In genomic region chr1:77412285-77412684, GRCm38 (mm10) we compare ENCODE assay signal across 13 mouse cellular contexts.
A peak's percentile ranks its signal among the peaks of the same experiment; 100 is the strongest.
DNase-seq lines count a peak whose midpoint lies in the region; ATAC-seq and TF ChIP-seq lines count a peak whose summit lies in the region.
"Had no signal": no experiment of that assay in that cellular context is flagged by ENCODE, and none has a peak within 500 bp of the region (broad histone marks: within the 10 kb centered on the region; RNA-seq: fewer than 3 reads in every experiment).

No protein-coding gene starts in this region.

- no peak for TF ChIP-seq CTCF in gastrocnemius, adult 2 months (IDR thresholded peaks at IDR 0.05)

- H3K4me2 ChIP-seq in heart, embryonic 16.5 days (ENCODE audit: low read depth, low read length): 0 out of 2 replicates have a peak overlapping the region, but pooled peaks have one; percentile 10

- H3K27ac ChIP-seq in gastrocnemius, adult 2 months: no peak overlapping the region
- H3K27ac ChIP-seq in heart, embryonic 16.5 days (ENCODE audit: low read length): 0 out of 2 replicates have a peak overlapping the region, but pooled peaks have one; percentile 2
- H3K27ac ChIP-seq: embryonic facial prominence, embryonic 10.5 days; kidney, postnatal 0 days; liver, embryonic 14.5 days had no signal

- H3K36me3 ChIP-seq in heart, embryonic 16.5 days (ENCODE audit: control insufficient read depth, insufficient read depth): no peaks in the 10 kb centered on the region

- no peaks in the 10 kb centered on the region for H3K9me3 ChIP-seq in heart, embryonic 16.5 days (replicated peaks; ENCODE audit: control insufficient read depth, low read length)
- H3K9me3 ChIP-seq: embryonic facial prominence, embryonic 10.5 days; forebrain, embryonic 10.5 days had no signal

- no peaks in the 10 kb centered on the region for H3K27me3 ChIP-seq in heart, embryonic 16.5 days (ENCODE audit: control insufficient read depth, insufficient read depth, low read length)
- H3K27me3 ChIP-seq: megakaryocyte, embryonic 14.5 days had no signal

- DNase-seq in gastrocnemius, adult 2 months: peak; percentile 43
- DNase-seq in gastrocnemius, postnatal 36 days: no peak
- DNase-seq in right cerebral cortex, adult 18-20 months: peak; percentile 29
- no peak for DNase-seq in right cerebral cortex, postnatal 14 days
- no peak for DNase-seq in ovary, postnatal 36 days (ENCODE audit: low spot score)
- no peak for DNase-seq in ovary, postnatal 14 days (ENCODE audit: low spot score)

- ATAC-seq in heart, embryonic 16.5 days (replicated peaks; ENCODE audit: extremely low read depth, insufficient read depth, low FRiP score): no peak
- ATAC-seq: inflammation-experienced regulatory T-cells, adult 6 months had no signal

- H3K9ac ChIP-seq in heart, embryonic 16.5 days (ENCODE audit: low read length): no peak overlapping the region
- H3K9ac ChIP-seq: liver, embryonic 14.5 days had no signal

- H3K4me1 ChIP-seq in heart, embryonic 16.5 days (ENCODE audit: control insufficient read depth, insufficient read depth, low read length): peaks cover 13% of the 10 kb centered on the region; the same call in 1 of the 2 replicates
- H3K4me1 ChIP-seq: megakaryocyte, embryonic 14.5 days had no signal

- no peak overlapping the region for H3K4me3 ChIP-seq in gastrocnemius, adult 2 months
- no peak overlapping the region for H3K4me3 ChIP-seq in heart, embryonic 16.5 days (ENCODE audit: low read length)
- H3K4me3 ChIP-seq: embryonic facial prominence, embryonic 10.5 days; forebrain, embryonic 10.5 days; megakaryocyte, embryonic 14.5 days had no signal

- intact Hi-C loops in gastrocnemius, adult 2 months (cut with DNase I): no loop called here
- intact Hi-C loops in gastrocnemius, postnatal 36 days (cut with DNase I): no loop called here

- WGBS in heart, embryonic 16.5 days: 53% methylated on average over 13 of the region's 13 CpGs

Comparison
In these comparisons a context has a peak if more than half of its experiments do, and no peak if none do; other contexts are left out.
1. DNase-seq: peak in gastrocnemius, adult 2 months (single experiment) and right cerebral cortex, adult 18-20 months (single experiment); none in gastrocnemius, postnatal 36 days (0 of 2), right cerebral cortex, postnatal 14 days (single experiment), ovary, postnatal 36 days (single experiment) and ovary, postnatal 14 days (single experiment).